ENCODE assay signal across 9 mouse cellular contexts in the genomic region with DNA sequence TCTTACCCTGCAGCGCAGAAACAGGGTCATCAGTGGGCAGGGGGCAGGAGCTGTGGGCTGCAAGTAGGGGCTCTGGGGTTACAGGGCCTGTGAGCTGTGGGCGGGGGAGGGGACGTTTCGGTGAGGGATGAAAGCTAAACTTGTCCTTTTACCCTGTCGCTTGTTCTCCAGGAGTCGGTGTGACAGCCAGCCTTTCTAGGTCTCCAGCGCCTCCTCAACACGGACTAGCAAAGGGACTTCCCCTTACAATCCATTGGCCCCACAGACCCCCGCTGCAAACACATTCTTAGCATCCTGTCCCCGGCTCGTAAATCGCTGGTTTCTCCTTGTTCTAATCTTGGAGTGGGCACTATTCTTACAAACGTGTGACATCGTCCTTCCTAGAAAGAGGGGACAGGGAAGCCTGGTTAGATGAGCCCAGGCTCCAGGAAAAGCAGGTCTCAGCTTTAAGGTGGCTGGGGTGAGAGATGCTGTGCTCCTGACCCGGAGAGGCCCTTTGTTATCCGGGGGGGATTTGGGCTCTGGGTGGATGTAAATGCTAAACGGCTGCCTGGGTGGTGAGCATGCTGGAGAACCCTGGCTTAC. TPM values are rescaled to one million over a fixed set of nuclear protein-coding genes. Genes with fewer than 3 reads are reported as not detected.
DNase-seq lines count a peak whose midpoint lies in the region; ATAC-seq lines count a peak whose summit lies in the region.
"Had no signal": no experiment of that assay in that cellular context is flagged by ENCODE, and none has a peak within 500 bp of the region (broad histone marks: within the 10 kb centered on the region; RNA-seq: fewer than 3 reads in every experiment).

No protein-coding gene starts in this region.

- no peaks in the 10 kb centered on the region for H3K9me3 ChIP-seq in heart, embryonic 14.5 days (ENCODE audit: control insufficient read depth, low read length)
- no peaks in the 10 kb centered on the region for H3K9me3 ChIP-seq in limb, embryonic 13.5 days
- no peaks in the 10 kb centered on the region for H3K9me3 ChIP-seq in neural tube, embryonic 11.5 days (ENCODE audit: control insufficient read depth, low read length)

- ATAC-seq in cerebellum, adult (ENCODE audit: insufficient number of reproducible peaks, low FRiP score, low TSS enrichment) = no peak
- ATAC-seq in heart, embryonic 14.5 days (ENCODE audit: insufficient number of reproducible peaks, insufficient read depth, low FRiP score, low read depth) = no peak
- 0 out of 2 replicates have a peak, but pooled peaks have one; percentile 0 for ATAC-seq in limb, embryonic 13.5 days (ENCODE audit: low FRiP score, low read depth)
- ATAC-seq in neural tube, embryonic 11.5 days (ENCODE audit: insufficient read depth, low FRiP score, low TSS enrichment) = no peak

- peak overlapping the region; percentile 45 for H3K4me2 ChIP-seq in heart, embryonic 14.5 days (ENCODE audit: low read length)
- H3K4me2 ChIP-seq in limb, embryonic 13.5 days (replicated peaks) = peak overlapping the region; percentile 58
- H3K4me2 ChIP-seq in neural tube, embryonic 11.5 days (ENCODE audit: low read depth) = peak overlapping the region; percentile 41

- H3K36me3 ChIP-seq in heart, embryonic 14.5 days (ENCODE audit: control insufficient read depth, insufficient read depth, low read length) = 0 out of 2 replicates have a peak, but pooled peaks cover 4% of the 10 kb centered on the region
- H3K36me3 ChIP-seq in limb, embryonic 13.5 days = no peaks in the 10 kb centered on the region
- no peaks in the 10 kb centered on the region for H3K36me3 ChIP-seq in neural tube, embryonic 11.5 days (ENCODE audit: control insufficient read depth, insufficient read depth, low read length)

- peak overlapping the region; percentile 52 for H3K9ac ChIP-seq in heart, embryonic 14.5 days (ENCODE audit: low read length)
- H3K9ac ChIP-seq in limb, embryonic 13.5 days = peak overlapping the region; percentile 55
- peak overlapping the region; percentile 44 for H3K9ac ChIP-seq in neural tube, embryonic 11.5 days (ENCODE audit: low read length)

- WGBS in heart, embryonic 14.5 days = 4% methylated on average over 17 of the region's 17 CpGs
- 4% methylated on average over 17 of the region's 17 CpGs for WGBS in limb, embryonic 13.5 days
- 2% methylated on average over 17 of the region's 17 CpGs for WGBS in neural tube, embryonic 11.5 days

- peak overlapping the region; percentile 2 to 31; a peak in 1 of 4 replicates for H3K4me3 ChIP-seq in heart, embryonic 14.5 days (ENCODE audit: control insufficient read depth in 1 of 2, insufficient read depth in 1 of 2, low read depth in 1 of 2, low read length in 2 of 2)
- peak overlapping the region; percentile 19 for H3K4me3 ChIP-seq in limb, embryonic 13.5 days
- H3K4me3 ChIP-seq in neural tube, embryonic 11.5 days (ENCODE audit: low read depth, low read length) = peak overlapping the region; percentile 11; the same call in 1 of the 2 replicates

- peaks cover 54 to 65% of the 10 kb centered on the region in 2 experiments for H3K4me1 ChIP-seq in heart, embryonic 14.5 days (ENCODE audit: control insufficient read depth in 2 of 2, insufficient read depth in 2 of 2, low read length in 2 of 2)
- H3K4me1 ChIP-seq in limb, embryonic 13.5 days = peaks cover 66% of the 10 kb centered on the region
- H3K4me1 ChIP-seq in neural tube, embryonic 11.5 days (ENCODE audit: control insufficient read depth, insufficient read depth, low read length) = peaks cover 26% of the 10 kb centered on the region

- peak; percentile 70 for DNase-seq in cerebellum, adult 9-11 months
- peak; percentile 11 for DNase-seq in urinary bladder, postnatal 14 days (ENCODE audit: low spot score)
- DNase-seq in urinary bladder, adult 2 months (ENCODE audit: low spot score) = no peak
- no peak for DNase-seq in neural tube, embryonic 11.5 days (ENCODE audit: low spot score)
- DNase-seq in urinary bladder, postnatal 25 days (ENCODE audit: low spot score) = no peak

- peak overlapping the region; percentile 92 to 96 for H3K27ac ChIP-seq in heart, embryonic 14.5 days (replicated peaks in 1 of 2; ENCODE audit: control insufficient read depth in 1 of 2, insufficient read depth in 1 of 2, low read depth in 2 of 2, low read length in 2 of 2)
- H3K27ac ChIP-seq in limb, embryonic 13.5 days = peak overlapping the region; percentile 94
- peak overlapping the region; percentile 80 for H3K27ac ChIP-seq in neural tube, embryonic 11.5 days (ENCODE audit: low read depth, low read length)

- H3K27me3 ChIP-seq in heart, embryonic 14.5 days (ENCODE audit: control insufficient read depth, insufficient read depth, low read length) = no peaks in the 10 kb centered on the region
- H3K27me3 ChIP-seq in limb, embryonic 13.5 days = no peaks in the 10 kb centered on the region
- no peaks in the 10 kb centered on the region for H3K27me3 ChIP-seq in neural tube, embryonic 11.5 days (ENCODE audit: control insufficient read depth, insufficient read depth, low read length)
- H3K27me3 ChIP-seq: Patski had no signal

RNA-seq across cellular contexts. Expression of a gene that starts 7.6 kb away (rescaled TPM):
- polyA plus RNA-seq in urinary bladder, adult 2 months (2012; rRNA removed) = 119 and 219 TPM in 2 replicates
- polyA plus RNA-seq in heart, embryonic 14.5 days (2014; fragmentation: Nextera tagmentation; extraction: Ambion mirVana) = 6.0 and 6.4 TPM in 2 replicates
- polyA plus RNA-seq in limb, embryonic 13.5 days (2015; fragmentation: Nextera tagmentation; extraction: Ambion mirVana) = 0.93 and 1.1 TPM in 2 replicates
- 1.5 and 1.9 TPM in 2 replicates for polyA plus RNA-seq in neural tube, embryonic 11.5 days (2014; fragmentation: Nextera tagmentation; extraction: Ambion mirVana)

RNA-seq across cellular contexts. Expression of a gene that starts 12.6 kb away (rescaled TPM):
- 57.0 and 58.7 TPM in 2 replicates for polyA plus RNA-seq in urinary bladder, adult 2 months (2012; rRNA removed)
- 13.3 and 15.3 TPM in 2 replicates for polyA plus RNA-seq in heart, embryonic 14.5 days (2014; fragmentation: Nextera tagmentation; extraction: Ambion mirVana)
- polyA plus RNA-seq in limb, embryonic 13.5 days (2015; fragmentation: Nextera tagmentation; extraction: Ambion mirVana) = 28.9 and 29.2 TPM in 2 replicates
- polyA plus RNA-seq in neural tube, embryonic 11.5 days (2014; fragmentation: Nextera tagmentation; extraction: Ambion mirVana) = 24.1 and 24.2 TPM in 2 replicates

RNA-seq across cellular contexts. Expression of a gene that starts 22.0 kb away (rescaled TPM):
- polyA plus RNA-seq in urinary bladder, adult 2 months (2012; rRNA removed) = 24.7 and 29.5 TPM in 2 replicates
- polyA plus RNA-seq in heart, embryonic 14.5 days (2014; fragmentation: Nextera tagmentation; extraction: Ambion mirVana) = 22.6 and 22.9 TPM in 2 replicates
- polyA plus RNA-seq in limb, embryonic 13.5 days (2015; fragmentation: Nextera tagmentation; extraction: Ambion mirVana) = 39.5 and 40.0 TPM in 2 replicates
- 55.4 and 59.4 TPM in 2 replicates for polyA plus RNA-seq in neural tube, embryonic 11.5 days (2014; fragmentation: Nextera tagmentation; extraction: Ambion mirVana)

RNA-seq across cellular contexts. Expression of a gene that starts 42.3 kb away (rescaled TPM):
- 62.2 and 88.1 TPM in 2 replicates for polyA plus RNA-seq in urinary bladder, adult 2 months (2012; rRNA removed)
- 45.3 and 55.6 TPM in 2 replicates for polyA plus RNA-seq in heart, embryonic 14.5 days (2014; fragmentation: Nextera tagmentation; extraction: Ambion mirVana)
- 34.1 and 34.3 TPM in 2 replicates for polyA plus RNA-seq in limb, embryonic 13.5 days (2015; fragmentation: Nextera tagmentation; extraction: Ambion mirVana)
- polyA plus RNA-seq in neural tube, embryonic 11.5 days (2014; fragmentation: Nextera tagmentation; extraction: Ambion mirVana) = 32.0 and 34.7 TPM in 2 replicates

RNA-seq across cellular contexts. Expression of a gene that starts 53.5 kb away (rescaled TPM):
- polyA plus RNA-seq in urinary bladder, adult 2 months (2012; rRNA removed) = 29.6 and 32.8 TPM in 2 replicates
- polyA plus RNA-seq in heart, embryonic 14.5 days (2014; fragmentation: Nextera tagmentation; extraction: Ambion mirVana) = 28.5 and 31.0 TPM in 2 replicates
- 56.0 and 61.0 TPM in 2 replicates for polyA plus RNA-seq in limb, embryonic 13.5 days (2015; fragmentation: Nextera tagmentation; extraction: Ambion mirVana)
- 67.6 and 74.5 TPM in 2 replicates for polyA plus RNA-seq in neural tube, embryonic 11.5 days (2014; fragmentation: Nextera tagmentation; extraction: Ambion mirVana)

Comparison
In these comparisons a context has a peak if more than half of its experiments do, and no peak if none do; other contexts are left out.
1. DNase-seq: peak in cerebellum, adult 9-11 months (single experiment) and urinary bladder, postnatal 14 days (single experiment); none in urinary bladder, adult 2 months (single experiment), neural tube, embryonic 11.5 days (single experiment) and urinary bladder, postnatal 25 days (single experiment).
2. RNA of a gene that starts 7.6 kb away (polyA plus RNA-seq): 119 to 219 TPM in urinary bladder, adult 2 months; 6.0 to 6.4 TPM in heart, embryonic 14.5 days, 1.5 to 1.9 TPM in neural tube, embryonic 11.5 days and 0.93 to 1.1 TPM in limb, embryonic 13.5 days; every median in the first group is over 10 times any median in the second.
3. Peak in every context shown above with its lines, with median percentiles within 50 percentile points of each other: H3K27ac ChIP-seq, H3K4me2 ChIP-seq, H3K4me3 ChIP-seq and H3K9ac ChIP-seq.